Mouse (Mus musculus): ENCODE measurements around the gene Gm21188. TPM values are rescaled to one million over a fixed set of nuclear protein-coding genes. Genes with fewer than 3 reads are reported as not detected.
"Not testable (repeated sequence)": the region's sequence is repeated elsewhere in the genome, so short reads cannot be mapped to it uniquely, and the experiment has no call there.

Gene Gm21188
- polyA plus RNA-seq, 1 experiment from 2014 or later, result not detected

DNA sequence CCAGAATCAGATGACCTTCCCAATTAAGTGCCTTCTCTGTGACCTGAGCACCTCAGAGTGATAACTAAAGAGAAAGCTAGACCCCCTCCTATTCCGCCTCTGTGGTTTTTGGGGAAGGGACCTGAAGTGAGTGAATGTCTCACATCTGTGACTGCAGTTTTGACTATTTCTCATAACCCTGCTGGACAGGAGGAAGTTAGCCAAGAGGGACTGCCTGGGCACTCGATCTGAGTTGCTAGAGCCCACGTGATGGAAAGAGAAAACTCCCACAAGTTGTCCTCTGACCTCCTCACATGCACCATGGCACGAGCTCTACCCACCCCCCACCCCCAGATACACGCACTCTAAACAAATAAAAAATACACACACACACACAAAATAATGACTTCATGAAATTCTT lies 3.4 kb downstream of the Gm21188 start:
- not testable (repeated sequence) for H3K4me2 ChIP-seq (replicated peaks; ENCODE audit: low read depth, low read length); H3K4me3 ChIP-seq (ENCODE audit: low read length); H3K27me3 ChIP-seq (ENCODE audit: insufficient read depth, low read length); H3K36me3 ChIP-seq (ENCODE audit: insufficient read depth, low read length); ATAC-seq (ENCODE audit: low FRiP score, low TSS enrichment); H3K27ac ChIP-seq (ENCODE audit: low read length); H3K9ac ChIP-seq (replicated peaks; ENCODE audit: low read length); H3K4me1 ChIP-seq (ENCODE audit: insufficient read depth, low read length); H3K9me3 ChIP-seq (ENCODE audit: low read length)
- WGBS, result no CpG with 5 or more reads among the region's 5 CpGs

GRCm38 (mm10) chr13:120048186-120048585 lies 3.8 kb downstream of the Gm21188 start:
- not testable (repeated sequence) for H3K27ac ChIP-seq (ENCODE audit: low read length); H3K9me3 ChIP-seq (ENCODE audit: low read length); ATAC-seq (ENCODE audit: low FRiP score, low TSS enrichment); H3K4me3 ChIP-seq (ENCODE audit: low read length); H3K9ac ChIP-seq (replicated peaks; ENCODE audit: low read length); H3K4me1 ChIP-seq (ENCODE audit: insufficient read depth, low read length); H3K36me3 ChIP-seq (ENCODE audit: insufficient read depth, low read length); H3K27me3 ChIP-seq (ENCODE audit: insufficient read depth, low read length); H3K4me2 ChIP-seq (replicated peaks; ENCODE audit: low read depth, low read length)
- no CpG with 5 or more reads among the region's 2 CpGs for WGBS

- not testable (repeated sequence) for H3K4me1 ChIP-seq (ENCODE audit: insufficient read depth, low read length); H3K9ac ChIP-seq (replicated peaks; ENCODE audit: low read length); H3K36me3 ChIP-seq (ENCODE audit: insufficient read depth, low read length); H3K27ac ChIP-seq (ENCODE audit: low read length); H3K4me3 ChIP-seq (ENCODE audit: low read length); H3K4me2 ChIP-seq (replicated peaks; ENCODE audit: low read depth, low read length); H3K27me3 ChIP-seq (ENCODE audit: insufficient read depth, low read length); H3K9me3 ChIP-seq (ENCODE audit: low read length)
- 4% methylated on average over 8 of the region's 40 CpGs for WGBS
- ATAC-seq (ENCODE audit: low FRiP score, low TSS enrichment), result 0 out of 2 replicates have a peak, but pooled peaks have one; percentile 49
Measured at GRCm38 (mm10) chr13:120046422-120047209, 5.4 kb downstream of the Gm21188 start.

- not testable (repeated sequence) for H3K4me3 ChIP-seq (ENCODE audit: low read length); H3K4me2 ChIP-seq (replicated peaks; ENCODE audit: low read depth, low read length); H3K27ac ChIP-seq (ENCODE audit: low read length); H3K9me3 ChIP-seq (ENCODE audit: low read length); H3K4me1 ChIP-seq (ENCODE audit: insufficient read depth, low read length); ATAC-seq (ENCODE audit: low FRiP score, low TSS enrichment); H3K9ac ChIP-seq (replicated peaks; ENCODE audit: low read length); H3K36me3 ChIP-seq (ENCODE audit: insufficient read depth, low read length)
- no CpG with 5 or more reads among the region's 1 CpGs for WGBS
- peaks cover 14% of the 10 kb centered on the region for H3K27me3 ChIP-seq (ENCODE audit: insufficient read depth, low read length)
Measured at GRCm38 (mm10) chr13:120041145-120041544, 10.8 kb downstream of the Gm21188 start.

DNA sequence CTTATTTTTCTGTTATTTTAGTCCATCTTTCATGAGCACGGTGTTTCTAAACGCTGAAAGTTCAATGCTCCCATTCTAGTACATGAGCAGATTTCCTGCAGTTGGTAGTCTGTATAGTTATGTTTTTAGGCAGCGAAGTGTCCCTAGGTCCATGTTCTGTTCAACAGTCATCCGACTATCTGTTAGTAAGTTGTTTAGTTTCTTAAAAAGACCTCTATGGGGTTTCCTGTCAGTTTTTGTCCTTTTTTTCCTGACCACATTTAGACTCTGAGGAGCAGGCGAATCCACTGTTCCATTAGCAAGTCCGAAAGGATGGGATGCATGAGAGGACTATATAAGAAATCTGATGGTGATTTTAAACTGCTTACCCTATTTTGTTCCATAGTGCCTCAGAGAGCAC lies 14.1 kb downstream of the Gm21188 start:
- not testable (repeated sequence) for H3K4me3 ChIP-seq (ENCODE audit: low read length); H3K36me3 ChIP-seq (ENCODE audit: insufficient read depth, low read length)
- WGBS, result 5% methylated on average over 6 of the region's 6 CpGs

DNA sequence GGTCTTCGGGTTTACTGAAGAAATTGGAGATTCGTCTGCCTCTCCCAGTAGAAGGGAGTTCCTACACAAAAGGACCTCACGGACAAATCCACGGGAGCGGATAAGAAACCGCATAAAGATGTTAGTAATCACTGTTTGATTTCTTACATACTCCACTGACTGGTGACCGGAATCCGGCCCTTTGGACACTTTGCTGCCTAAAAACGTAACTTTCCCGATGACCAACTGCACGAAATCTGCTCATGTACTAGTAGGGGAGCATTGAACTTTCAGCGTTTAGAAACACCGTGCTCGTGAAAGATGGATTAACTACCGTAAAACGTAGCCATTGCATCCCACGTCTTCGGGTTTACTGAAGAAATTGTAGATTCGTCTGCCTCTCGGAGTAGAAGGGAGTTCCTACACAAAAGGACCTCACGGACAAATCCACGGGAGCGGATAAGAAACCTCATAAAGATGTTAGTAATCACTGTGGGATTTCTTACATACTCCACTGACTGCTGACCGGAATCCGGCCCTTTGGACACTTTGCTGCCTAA lies 15.3 kb downstream of the Gm21188 start:
- not testable (repeated sequence) for ATAC-seq (ENCODE audit: low FRiP score, low TSS enrichment); H3K4me1 ChIP-seq (ENCODE audit: insufficient read depth, low read length); H3K9ac ChIP-seq (replicated peaks; ENCODE audit: low read length); H3K9me3 ChIP-seq (ENCODE audit: low read length); H3K4me2 ChIP-seq (replicated peaks; ENCODE audit: low read depth, low read length); H3K4me3 ChIP-seq (ENCODE audit: low read length); H3K27ac ChIP-seq (ENCODE audit: low read length); H3K36me3 ChIP-seq (ENCODE audit: insufficient read depth, low read length)
- H3K27me3 ChIP-seq (ENCODE audit: insufficient read depth, low read length), result peaks cover 23% of the 10 kb centered on the region
- WGBS, result 1% methylated on average over 23 of the region's 25 CpGs

More for the DNA sequence above, 14.1 kb downstream of the Gm21188 start:
- not testable (repeated sequence) for H3K27ac ChIP-seq (ENCODE audit: low read length); H3K9me3 ChIP-seq (ENCODE audit: low read length); H3K9ac ChIP-seq (replicated peaks; ENCODE audit: low read length); H3K4me2 ChIP-seq (replicated peaks; ENCODE audit: low read depth, low read length); ATAC-seq (ENCODE audit: low FRiP score, low TSS enrichment); H3K4me1 ChIP-seq (ENCODE audit: insufficient read depth, low read length)
- peaks cover 23% of the 10 kb centered on the region for H3K27me3 ChIP-seq (ENCODE audit: insufficient read depth, low read length)

DNA sequence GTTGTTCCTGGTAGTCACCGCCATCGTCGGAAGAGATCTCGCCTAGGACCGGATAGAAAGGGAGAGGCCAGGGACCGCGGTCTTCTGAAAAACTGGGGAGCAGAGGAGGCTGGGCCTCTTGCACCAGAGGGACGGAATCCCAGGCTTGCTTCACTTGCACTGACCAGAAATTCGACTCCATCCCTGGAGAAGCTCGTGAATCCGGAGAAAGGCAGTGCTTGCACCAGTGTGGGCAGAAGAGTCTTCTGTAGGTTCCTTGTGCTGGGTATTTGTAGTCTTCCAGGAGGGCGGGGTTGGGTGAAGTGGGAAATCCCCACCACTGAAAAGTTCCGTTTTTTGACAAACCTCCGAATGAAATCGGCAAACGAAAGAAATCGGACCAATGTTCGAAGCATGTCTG lies 16.8 kb downstream of the Gm21188 start:
- H3K27ac ChIP-seq (ENCODE audit: low read length); H3K4me2 ChIP-seq (replicated peaks; ENCODE audit: low read depth, low read length); H3K9me3 ChIP-seq (ENCODE audit: low read length); H3K36me3 ChIP-seq (ENCODE audit: insufficient read depth, low read length); H3K9ac ChIP-seq (replicated peaks; ENCODE audit: low read length); ATAC-seq (ENCODE audit: low FRiP score, low TSS enrichment); H3K4me3 ChIP-seq (ENCODE audit: low read length); H3K4me1 ChIP-seq (ENCODE audit: insufficient read depth, low read length): not testable (repeated sequence)
- H3K27me3 ChIP-seq (ENCODE audit: insufficient read depth, low read length), result peaks cover 23% of the 10 kb centered on the region
- 0% methylated on average over 8 of the region's 18 CpGs for WGBS

GRCm38 (mm10) chr13:120034637-120035036 lies 17.4 kb downstream of the Gm21188 start:
- not testable (repeated sequence) for H3K9ac ChIP-seq (replicated peaks; ENCODE audit: low read length); H3K9me3 ChIP-seq (ENCODE audit: low read length); H3K4me2 ChIP-seq (replicated peaks; ENCODE audit: low read depth, low read length); H3K27ac ChIP-seq (ENCODE audit: low read length); H3K4me3 ChIP-seq (ENCODE audit: low read length); H3K36me3 ChIP-seq (ENCODE audit: insufficient read depth, low read length); H3K4me1 ChIP-seq (ENCODE audit: insufficient read depth, low read length)
- peak; percentile 71; the same call in 1 of the 2 replicates for ATAC-seq (ENCODE audit: low FRiP score, low TSS enrichment)
- peaks cover 23% of the 10 kb centered on the region for H3K27me3 ChIP-seq (ENCODE audit: insufficient read depth, low read length)
- 0% methylated on average over 3 of the region's 10 CpGs for WGBS

DNA sequence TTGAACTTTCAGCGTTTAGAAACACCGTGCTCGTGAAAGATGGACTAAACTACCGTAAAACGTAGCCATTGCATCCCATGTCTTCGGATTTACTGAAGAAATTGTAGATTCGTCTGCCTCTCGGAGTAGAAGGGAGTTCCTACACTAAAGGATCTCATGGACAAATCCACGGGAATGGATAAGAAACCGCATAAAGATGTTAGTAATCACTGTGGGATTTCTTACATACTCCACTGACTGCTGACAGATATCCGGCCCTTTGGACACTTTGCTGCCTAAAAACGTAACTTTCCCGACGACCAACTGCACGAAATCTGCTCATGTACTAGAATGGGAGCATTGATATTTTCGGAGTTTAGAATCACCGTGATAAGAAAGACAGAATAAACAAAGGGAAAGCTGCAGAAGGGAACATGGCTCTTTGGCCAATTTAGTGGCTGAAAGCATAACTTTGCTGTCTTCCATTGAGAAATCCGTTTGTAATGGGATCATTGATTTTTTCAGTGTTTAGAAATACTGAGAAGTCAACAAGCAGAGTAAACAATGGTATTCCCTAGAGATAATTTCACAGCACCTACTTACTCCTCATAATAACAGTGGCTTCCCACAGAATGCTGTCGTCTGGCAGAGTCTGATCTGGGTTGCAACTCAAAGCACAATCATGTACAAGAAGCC lies 18.3 kb downstream of the Gm21188 start:
- not testable (repeated sequence) for H3K4me1 ChIP-seq (ENCODE audit: insufficient read depth, low read length); H3K27ac ChIP-seq (ENCODE audit: low read length); H3K4me3 ChIP-seq (ENCODE audit: low read length); H3K36me3 ChIP-seq (ENCODE audit: insufficient read depth, low read length); H3K9ac ChIP-seq (replicated peaks; ENCODE audit: low read length); ATAC-seq (ENCODE audit: low FRiP score, low TSS enrichment); H3K4me2 ChIP-seq (replicated peaks; ENCODE audit: low read depth, low read length); H3K9me3 ChIP-seq (ENCODE audit: low read length)
- peaks cover 22% of the 10 kb centered on the region for H3K27me3 ChIP-seq (ENCODE audit: insufficient read depth, low read length)
- 1% methylated on average over 17 of the region's 19 CpGs for WGBS

GRCm38 (mm10) chr13:120031676-120032075 lies 20.3 kb downstream of the Gm21188 start:
- H3K27ac ChIP-seq (ENCODE audit: low read length); H3K4me1 ChIP-seq (ENCODE audit: insufficient read depth, low read length); H3K4me3 ChIP-seq (ENCODE audit: low read length); H3K9ac ChIP-seq (replicated peaks; ENCODE audit: low read length); H3K9me3 ChIP-seq (ENCODE audit: low read length); H3K4me2 ChIP-seq (replicated peaks; ENCODE audit: low read depth, low read length); ATAC-seq (ENCODE audit: low FRiP score, low TSS enrichment); H3K36me3 ChIP-seq (ENCODE audit: insufficient read depth, low read length): not testable (repeated sequence)
- H3K27me3 ChIP-seq (ENCODE audit: insufficient read depth, low read length), result peaks cover 11% of the 10 kb centered on the region; the same call in 1 of the 2 replicates
- 3% methylated on average over 12 of the region's 16 CpGs for WGBS

Measured in kidney, embryonic 16.5 days (tissue).